Mouse (Mus musculus) liver, embryonic 13.5 days (tissue): ENCODE measurements around the gene Naa30. TPM values are rescaled to one million over a fixed set of nuclear protein-coding genes. Genes with fewer than 3 reads are reported as not detected.
A peak's percentile ranks its signal among the peaks of the same experiment; 100 is the strongest.
"Not testable (repeated sequence)": the region's sequence is repeated elsewhere in the genome, so short reads cannot be mapped to it uniquely, and the experiment has no call there.

Experiments used
- ATAC-seq: fragments of 200-750 bp; cut with Nextera tagmentation; 2 replicates; pipeline ENCODE4 v1.8.0; 2017; ENCODE audit warnings: low read depth, mild to moderate bottlenecking, moderate number of reproducible peaks, moderate library complexity
- DNase-seq: peaks from one replicate; pipeline ENCODE4 v3.0.0; 2022
- H3K27ac ChIP-seq: fragments of 300-500 bp; sonication (generic); 2 replicates; pipeline ENCODE4 v1.5.1; 2015; ENCODE audit warnings: moderate library complexity, mild to moderate bottlenecking, inconsistent platforms
- H3K27me3 ChIP-seq: fragments of 300-500 bp; sonication (generic); 2 replicates; pipeline ENCODE4 v1.6.1; 2015; ENCODE audit warnings: mild to moderate bottlenecking, inconsistent platforms
- H3K36me3 ChIP-seq: fragments of 300-500 bp; sonication (generic); 2 replicates; pipeline ENCODE4 v1.6.1; 2015; ENCODE audit warnings: mild to moderate bottlenecking, inconsistent platforms
- H3K4me1 ChIP-seq: fragments of 300-500 bp; sonication (generic); replicated peaks from 2 replicates; pipeline ENCODE4 v1.6.1; 2015; ENCODE audit warnings: inconsistent platforms
- H3K4me2 ChIP-seq: fragments of 300-500 bp; sonication (generic); 2 replicates; pipeline ENCODE4 v1.6.1; 2015; ENCODE audit warnings: inconsistent platforms, mild to moderate bottlenecking, moderate library complexity
- H3K4me3 ChIP-seq: fragments of 300-500 bp; sonication (generic); replicated peaks from 2 replicates; pipeline ENCODE4 v1.5.1; 2015; ENCODE audit warnings: mild to moderate bottlenecking, inconsistent platforms
- H3K9ac ChIP-seq: fragments of 300-500 bp; sonication (generic); 2 replicates; pipeline ENCODE4 v1.6.1; 2015; ENCODE audit warnings: mild to moderate bottlenecking, inconsistent platforms
- H3K9me3 ChIP-seq: fragments of 300-500 bp; sonication (generic); replicated peaks from 2 replicates; pipeline ENCODE4 v1.6.1; 2016; ENCODE audit warnings: inconsistent platforms
- WGBS: fragments of 180-500 bp; shearing (Covaris S2); methylation state at CpG from one replicate; pipeline ENCODE4 v1.1.7; 2015; ENCODE audit not compliant: insufficient replicate concordance; 5-methylcytosine and 5-hydroxymethylcytosine counted together
- polyA plus RNA-seq: library from polyadenylated mRNA; unstranded; fragments of >200 nt; fragmentation: Nextera tagmentation; extraction: Ambion mirVana; gene quantifications from 2 replicates; pipeline ENCODE4 v1.2.1, GENCODE M21; 2015

Gene Naa30
- polyA plus RNA-seq, 1 experiment from 2014 or later = 4.0 TPM

DNA sequence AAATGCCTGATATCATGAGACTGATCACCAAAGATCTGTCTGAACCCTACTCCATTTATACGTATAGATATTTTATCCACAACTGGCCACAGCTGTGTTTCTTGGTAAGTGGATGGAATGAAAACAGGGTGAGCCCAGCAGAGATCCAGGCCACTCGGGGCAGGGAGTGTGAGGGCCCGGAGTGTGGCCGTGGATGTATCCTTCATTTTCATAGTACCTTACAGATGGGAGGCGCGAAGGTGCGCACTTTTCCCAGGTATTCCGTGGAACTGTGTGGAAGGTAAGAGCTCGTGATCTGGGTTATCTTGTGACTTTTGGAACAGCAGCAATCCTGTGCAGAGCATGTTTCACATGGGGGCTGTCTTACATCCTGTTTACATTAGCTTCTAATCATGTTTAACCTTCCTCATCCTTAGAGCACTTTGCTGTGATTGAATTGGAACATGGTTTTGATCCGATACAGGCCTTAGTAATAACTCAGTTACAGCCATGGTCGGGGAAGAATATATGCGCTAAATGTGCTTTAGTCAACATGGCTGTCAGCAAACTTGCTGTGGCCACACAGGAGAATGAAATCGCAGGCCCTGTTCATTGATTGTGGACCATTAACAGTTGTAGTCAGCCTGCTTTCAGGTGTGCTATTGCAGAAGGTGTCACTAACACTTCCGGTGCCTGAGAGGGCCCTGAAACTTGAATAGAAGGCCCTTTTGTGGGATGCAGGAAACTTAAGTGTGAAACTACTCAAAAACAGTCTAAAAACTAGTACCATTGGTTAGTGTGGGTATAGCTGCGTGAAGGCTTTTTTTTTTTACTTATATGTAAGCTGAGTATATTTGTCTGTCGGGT, 1.5 kb downstream of the Naa30 start:
- H3K4me2 ChIP-seq = peak overlapping the region; percentile 96
- no peak for ATAC-seq
- H3K4me3 ChIP-seq = peak overlapping the region; percentile 96
- 51% methylated on average over 16 of the region's 16 CpGs for WGBS
- H3K36me3 ChIP-seq = peaks cover 10% of the 10 kb centered on the region; the same call in 1 of the 2 replicates
- H3K27me3 ChIP-seq = no peaks in the 10 kb centered on the region
- DNase-seq = no peak
- peak overlapping the region; percentile 94 for H3K9ac ChIP-seq
- peaks cover 29% of the 10 kb centered on the region for H3K4me1 ChIP-seq
- H3K27ac ChIP-seq = 0 out of 2 replicates have a peak overlapping the region, but pooled peaks have one; percentile 83
- no peaks in the 10 kb centered on the region for H3K9me3 ChIP-seq

DNA sequence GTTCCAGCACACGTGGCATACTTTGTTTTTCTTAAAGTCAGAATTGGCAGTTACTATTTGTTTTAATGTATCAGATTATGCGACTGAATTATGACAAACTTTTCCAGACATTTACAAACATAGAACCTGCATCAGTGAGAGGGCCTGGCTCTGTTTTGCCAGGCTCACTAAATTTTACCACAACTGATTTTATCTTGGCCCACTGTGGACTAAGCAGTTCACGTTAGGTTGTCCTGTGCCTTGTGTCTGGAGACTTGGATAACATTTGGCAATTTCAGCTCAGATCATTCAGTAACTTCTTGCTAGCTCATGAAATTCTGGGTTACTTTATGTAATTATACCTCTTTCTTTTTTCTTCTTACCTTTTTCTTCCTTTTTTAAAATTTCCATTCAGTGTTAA, 7.7 kb downstream of the Naa30 start:
- no peak overlapping the region for H3K4me3 ChIP-seq
- H3K9me3 ChIP-seq = no peaks in the 10 kb centered on the region
- no peak overlapping the region for H3K9ac ChIP-seq
- no peaks in the 10 kb centered on the region for H3K27me3 ChIP-seq
- 66% methylated on average over 3 of the region's 3 CpGs for WGBS
- peaks cover 4% of the 10 kb centered on the region for H3K4me1 ChIP-seq
- ATAC-seq = no peak
- no peak for DNase-seq
- no peak overlapping the region for H3K4me2 ChIP-seq
- no peak overlapping the region for H3K27ac ChIP-seq
- H3K36me3 ChIP-seq = peaks cover 35% of the 10 kb centered on the region

DNA sequence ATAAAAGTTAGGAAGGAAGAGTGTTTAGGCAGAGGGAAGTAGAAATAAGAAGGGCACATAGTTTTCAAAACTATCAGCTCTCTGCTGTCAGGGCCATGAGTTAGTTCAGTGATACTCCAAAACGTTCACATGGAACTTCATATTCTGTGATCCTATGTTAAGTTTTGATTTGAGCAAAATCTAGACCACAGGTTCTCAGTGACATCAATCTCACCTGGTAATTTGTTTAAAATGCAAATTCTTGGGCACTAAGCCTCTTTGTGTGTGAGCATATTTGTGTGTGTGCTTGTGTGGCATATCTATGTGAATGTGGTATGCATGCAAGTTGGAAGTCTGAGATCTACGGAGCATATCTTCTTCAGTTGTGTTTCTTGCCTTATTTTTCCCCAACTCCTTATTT, 14.2 kb downstream of the Naa30 start:
- no peak overlapping the region for H3K4me3 ChIP-seq
- H3K4me1 ChIP-seq = no peaks in the 10 kb centered on the region
- H3K36me3 ChIP-seq = peaks cover 32% of the 10 kb centered on the region
- DNase-seq = no peak
- H3K4me2 ChIP-seq = no peak overlapping the region
- WGBS = 78% methylated on average over 2 of the region's 2 CpGs
- no peaks in the 10 kb centered on the region for H3K9me3 ChIP-seq
- H3K27me3 ChIP-seq = no peaks in the 10 kb centered on the region
- no peak overlapping the region for H3K9ac ChIP-seq
- H3K27ac ChIP-seq = no peak overlapping the region
- ATAC-seq = no peak

DNA sequence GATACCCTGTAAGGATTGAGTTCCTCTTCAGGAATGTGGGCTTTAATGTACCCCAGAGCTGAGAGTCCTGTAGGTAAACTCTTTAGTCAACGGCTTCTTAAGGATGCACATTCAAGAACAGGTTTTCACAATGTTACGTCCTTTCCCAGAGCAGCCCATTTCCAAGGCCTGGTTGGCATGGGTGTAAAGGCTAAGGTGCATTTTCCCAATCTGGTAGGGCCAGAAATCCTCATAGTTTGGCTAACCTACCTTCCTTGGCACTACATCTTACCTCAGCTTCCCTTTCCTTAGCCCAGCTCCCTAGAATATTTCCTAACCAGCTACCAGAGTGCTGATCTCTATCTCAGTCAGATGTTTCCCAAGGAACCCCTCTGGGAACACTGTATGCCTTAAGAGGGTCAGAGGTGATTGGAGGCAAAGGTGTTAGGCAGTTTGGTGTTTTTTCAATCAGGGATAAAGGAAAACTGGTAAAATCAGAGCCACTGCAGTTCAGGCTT, 25.1 kb downstream of the Naa30 start:
- DNase-seq = no peak

DNA sequence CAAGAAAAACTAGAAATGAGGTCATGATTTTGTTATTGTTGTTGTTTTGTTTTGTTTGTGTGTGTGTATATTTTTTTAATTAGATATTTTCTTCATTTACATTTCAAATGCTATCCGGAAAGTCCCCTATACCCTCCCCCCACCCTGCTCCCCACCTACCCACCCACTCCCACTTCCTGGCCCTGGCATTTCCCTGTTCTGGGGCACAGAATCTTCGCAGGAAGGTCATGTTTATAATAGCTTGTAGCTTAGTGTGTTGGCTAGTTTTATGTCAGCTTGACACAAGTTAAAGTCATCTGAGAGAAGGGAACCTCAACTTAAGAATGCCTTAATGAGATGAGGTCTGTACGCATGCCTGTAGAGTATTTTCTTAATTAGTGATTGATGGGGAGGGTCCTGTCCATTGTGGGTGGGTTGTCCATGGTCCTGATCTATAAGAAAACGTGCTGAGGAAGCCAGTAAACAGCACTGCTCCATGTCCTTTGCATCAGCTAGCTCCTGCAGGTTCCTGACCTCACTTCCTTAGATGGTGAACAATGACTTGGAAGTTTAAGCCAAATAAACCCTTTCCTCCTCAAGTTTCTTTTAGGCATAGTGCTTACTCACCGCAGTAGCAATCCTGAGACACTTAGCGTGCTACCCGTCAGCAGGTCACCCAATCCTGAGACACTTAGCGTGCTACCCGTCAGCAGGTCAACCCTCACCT, 29.2 kb downstream of the Naa30 start:
- no peak overlapping the region for H3K27ac ChIP-seq
- H3K36me3 ChIP-seq = no peaks in the 10 kb centered on the region
- no peaks in the 10 kb centered on the region for H3K9me3 ChIP-seq
- H3K4me2 ChIP-seq = no peak overlapping the region
- no peak overlapping the region for H3K4me3 ChIP-seq
- DNase-seq (no peak), ATAC-seq (no peak)
- H3K4me1 ChIP-seq = no peaks in the 10 kb centered on the region
- H3K9ac ChIP-seq = no peak overlapping the region
- no peaks in the 10 kb centered on the region for H3K27me3 ChIP-seq
- WGBS = 56% methylated on average over 9 of the region's 9 CpGs

More for the DNA sequence above, 25.1 kb downstream of the Naa30 start:
- H3K36me3 ChIP-seq = no peaks in the 10 kb centered on the region
- H3K9me3 ChIP-seq = no peaks in the 10 kb centered on the region
- no peak overlapping the region for H3K4me3 ChIP-seq
- no peak overlapping the region for H3K4me2 ChIP-seq
- WGBS = 79% methylated on average over 2 of the region's 2 CpGs
- H3K4me1 ChIP-seq = no peaks in the 10 kb centered on the region
- H3K27ac ChIP-seq = no peak overlapping the region
- H3K9ac ChIP-seq = no peak overlapping the region
- H3K27me3 ChIP-seq = no peaks in the 10 kb centered on the region
- no peak for ATAC-seq

DNA sequence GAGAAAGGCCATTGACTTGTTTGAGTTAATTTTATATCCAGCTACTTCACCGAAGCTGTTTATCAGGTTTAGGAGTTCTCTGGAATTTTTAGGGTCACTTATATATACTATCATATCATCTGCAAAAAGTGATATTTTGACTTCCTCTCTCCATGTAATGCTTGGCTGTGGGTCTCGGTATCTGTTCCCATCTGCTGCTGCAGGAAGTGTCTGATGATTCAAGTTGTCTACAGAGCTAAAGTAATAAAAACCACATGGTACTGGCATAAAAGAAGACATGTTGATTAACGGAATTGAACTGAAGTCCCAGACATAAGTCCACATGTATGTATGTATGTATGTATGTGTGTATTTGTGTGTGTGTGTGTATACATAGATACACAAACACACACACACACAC, 38.2 kb downstream of the Naa30 start:
- ATAC-seq, H3K4me2 ChIP-seq, H3K4me3 ChIP-seq, H3K36me3 ChIP-seq, H3K9me3 ChIP-seq, H3K4me1 ChIP-seq, DNase-seq, H3K27me3 ChIP-seq, H3K27ac ChIP-seq, H3K9ac ChIP-seq: not testable (repeated sequence)
- 53% methylated on average over 3 of the region's 3 CpGs for WGBS

DNA sequence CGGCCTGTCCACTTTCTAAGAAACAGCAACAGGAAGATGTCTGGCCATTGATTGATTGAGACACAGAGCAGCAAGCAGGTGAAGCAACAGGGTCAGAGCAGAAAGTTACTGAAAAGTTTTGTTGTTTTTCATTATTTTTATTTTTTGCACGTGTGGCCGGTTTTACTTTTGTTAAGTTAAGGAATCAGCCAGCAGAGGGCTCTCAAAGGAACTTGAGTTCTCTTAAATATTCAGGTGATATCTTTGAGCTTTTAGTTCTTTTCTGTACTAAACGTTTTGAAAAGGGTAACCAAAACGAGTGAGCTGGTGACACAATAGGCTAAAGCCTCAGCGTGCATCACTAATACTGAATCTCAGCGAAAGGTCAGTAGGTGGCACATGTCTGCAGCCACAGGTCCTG, 46.7 kb downstream of the Naa30 start:
- no peaks in the 10 kb centered on the region for H3K36me3 ChIP-seq
- WGBS = 52% methylated on average over 7 of the region's 7 CpGs
- no peak overlapping the region for H3K4me3 ChIP-seq
- no peak overlapping the region for H3K9ac ChIP-seq
- no peak overlapping the region for H3K4me2 ChIP-seq
- no peak for DNase-seq
- ATAC-seq = no peak
- no peak overlapping the region for H3K27ac ChIP-seq
- no peaks in the 10 kb centered on the region for H3K27me3 ChIP-seq
- H3K4me1 ChIP-seq = no peaks in the 10 kb centered on the region
- no peaks in the 10 kb centered on the region for H3K9me3 ChIP-seq

DNA sequence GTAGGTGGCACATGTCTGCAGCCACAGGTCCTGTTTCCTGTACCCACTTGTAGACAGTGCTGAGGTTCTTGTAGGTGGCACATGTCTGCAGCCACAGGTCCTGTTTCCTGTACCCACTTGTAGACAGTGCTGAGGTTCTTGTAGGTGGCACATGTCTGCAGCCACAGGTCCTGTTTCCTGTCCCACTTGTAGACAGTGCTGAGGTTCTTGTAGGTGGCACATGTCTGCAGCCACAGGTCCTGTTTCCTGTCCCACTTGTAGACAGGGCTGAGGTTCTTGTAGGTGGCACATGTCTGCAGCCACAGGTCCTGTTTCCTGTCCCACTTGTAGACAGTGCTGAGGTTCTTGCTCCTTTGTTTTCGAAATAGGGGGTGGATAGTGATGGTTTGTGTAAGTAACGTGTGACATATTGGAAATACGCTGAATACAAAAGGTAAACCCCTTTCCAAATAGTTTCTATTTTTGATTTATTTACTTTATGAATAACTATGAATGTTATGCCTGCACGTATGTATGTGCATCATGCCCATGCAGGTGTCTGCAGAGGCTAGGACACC, 47.5 kb downstream of the Naa30 start:
- not testable (repeated sequence) for H3K9me3 ChIP-seq, H3K36me3 ChIP-seq, H3K4me3 ChIP-seq, H3K27ac ChIP-seq, H3K9ac ChIP-seq, ATAC-seq, DNase-seq, H3K4me1 ChIP-seq, H3K4me2 ChIP-seq, H3K27me3 ChIP-seq
- WGBS = 55% methylated on average over 4 of the region's 4 CpGs

DNA sequence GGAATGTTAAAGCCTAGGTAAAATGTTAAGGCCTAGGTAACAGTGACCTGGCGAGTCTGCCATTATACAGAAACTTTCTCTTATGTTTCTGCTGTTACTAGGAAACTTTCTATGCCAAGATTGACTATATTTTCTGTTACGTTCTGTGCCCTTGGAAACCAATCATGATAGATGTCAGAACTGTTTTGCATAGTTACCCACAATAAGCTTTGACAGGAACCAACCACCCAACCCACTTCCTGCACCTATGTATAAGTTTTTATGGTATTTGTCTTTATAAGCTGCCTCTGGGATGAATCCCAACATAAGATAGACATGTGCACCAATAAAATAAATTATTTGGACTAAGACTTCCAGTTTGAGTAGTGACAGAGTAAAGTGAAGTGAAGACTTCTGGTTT, 49.7 kb downstream of the Naa30 start:
- 60% methylated on average over 2 of the region's 2 CpGs for WGBS
- DNase-seq = no peak

DNA sequence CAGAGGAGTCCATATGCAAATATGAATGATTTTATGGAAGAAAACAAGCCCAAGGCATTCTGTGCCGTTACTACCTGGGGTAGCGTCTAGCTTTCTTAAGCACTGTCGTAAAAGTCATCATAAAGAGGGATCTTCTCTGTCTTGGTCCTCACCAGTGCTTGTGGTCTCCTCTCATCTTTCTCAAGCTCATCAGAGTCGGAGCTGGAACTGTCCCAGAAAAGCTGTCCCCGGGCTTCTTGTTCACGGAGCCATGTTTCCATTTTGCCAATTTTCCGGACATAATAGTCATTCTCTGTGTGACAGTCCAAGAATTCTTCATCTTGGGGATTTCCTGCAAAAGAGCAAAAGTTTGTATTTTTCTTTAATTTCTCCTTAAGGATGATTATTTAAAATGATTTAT, 54.4 kb downstream of the Naa30 start:
- Histone ChIP-seq H3K9me3 (no peaks in the 10 kb centered on the region), H3K4me2 (no peak overlapping the region), H3K4me3 (no peak overlapping the region), H3K27me3 (no peaks in the 10 kb centered on the region), H3K36me3 (no peaks in the 10 kb centered on the region), H3K4me1 (no peaks in the 10 kb centered on the region), H3K9ac (no peak overlapping the region), H3K27ac (no peak overlapping the region)
- WGBS = 72% methylated on average over 7 of the region's 7 CpGs
- no peak for ATAC-seq
- DNase-seq = no peak

More for the DNA sequence above, 49.7 kb downstream of the Naa30 start:
- no peak overlapping the region for H3K9ac ChIP-seq
- no peaks in the 10 kb centered on the region for H3K9me3 ChIP-seq
- H3K4me2 ChIP-seq = no peak overlapping the region
- H3K36me3 ChIP-seq = no peaks in the 10 kb centered on the region
- ATAC-seq = no peak
- H3K27ac ChIP-seq = no peak overlapping the region
- no peak overlapping the region for H3K4me3 ChIP-seq
- H3K4me1 ChIP-seq = no peaks in the 10 kb centered on the region
- H3K27me3 ChIP-seq = no peaks in the 10 kb centered on the region

DNA sequence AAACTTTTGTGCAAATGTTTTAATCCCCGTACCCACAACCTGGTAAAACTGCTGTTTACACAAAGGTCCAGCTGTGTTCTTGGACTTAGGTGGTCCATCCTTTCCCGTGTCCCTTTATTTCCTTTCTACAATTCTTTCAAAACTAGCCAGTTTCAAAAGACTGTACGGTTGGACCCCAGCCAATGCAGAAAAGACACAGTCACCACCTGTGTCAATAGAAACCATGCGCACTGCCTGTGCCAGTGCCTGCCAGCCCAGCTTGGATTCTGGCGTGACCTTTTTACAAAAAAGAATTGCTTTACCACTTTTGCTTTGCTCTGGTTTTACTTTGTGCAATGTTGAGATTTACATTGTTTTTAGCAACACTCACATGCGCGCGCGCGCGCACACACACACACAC, 55.0 kb downstream of the Naa30 start:
- WGBS = 81% methylated on average over 11 of the region's 11 CpGs
- Histone ChIP-seq H3K4me2 (no peak overlapping the region), H3K4me1 (no peaks in the 10 kb centered on the region), H3K27me3 (no peaks in the 10 kb centered on the region), H3K36me3 (no peaks in the 10 kb centered on the region), H3K4me3 (no peak overlapping the region), H3K9me3 (no peaks in the 10 kb centered on the region), H3K27ac (no peak overlapping the region), H3K9ac (no peak overlapping the region)
- DNase-seq = no peak
- ATAC-seq = no peak
